Mouse (Mus musculus): ENCODE data around the gene Col25a1.

- TF ChIP-seq POLR2A (IDR thresholded peaks at IDR 0.05; ENCODE audit: insufficient read depth, low read depth, low read length) (no peak), CTCF (IDR thresholded peaks at IDR 0.05; ENCODE audit: insufficient read depth, low read depth, low read length) (no peak)
These were observed 258.1 kb downstream of the Col25a1 start for GRCm38 (mm10) chr3:130389261-130389975.

All from olfactory bulb, adult 2 months (tissue).